Mouse (Mus musculus): ENCODE measurements around the gene Cyp2u1.

DNA sequence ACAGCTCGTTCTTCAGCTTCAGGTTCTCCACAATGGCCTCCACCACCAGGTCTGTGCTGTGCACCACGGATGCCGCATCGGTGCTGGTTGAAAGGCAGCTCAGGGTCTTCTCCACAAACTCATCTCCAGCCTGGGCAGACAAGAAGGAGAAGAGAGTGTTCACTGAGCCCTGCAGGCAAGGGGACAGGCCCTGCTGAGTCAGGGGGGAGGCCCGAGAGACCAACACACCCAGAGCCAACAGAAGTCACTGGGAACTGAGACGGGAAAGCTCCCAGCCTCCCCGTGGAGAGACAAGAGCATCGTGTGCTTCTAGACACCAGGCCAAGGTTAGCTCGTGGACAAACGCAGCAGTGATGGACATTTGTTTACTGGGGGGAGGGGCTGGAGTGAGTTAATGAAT, 54.6 kb downstream of the Cyp2u1 start:
- TF ChIP-seq CTCF (IDR thresholded peaks at IDR 0.05) = no peak
- no peak for TF ChIP-seq EP300 (IDR thresholded peaks at IDR 0.05)

Measured in lung, postnatal 0 days (tissue).